Mouse (Mus musculus): Measurements from ENCODE around the gene Psmc6.

Gene Psmc6

GRCm38 (mm10) chr14:45350931-45351859 lies 21.6 kb downstream of the Psmc6 start, which contains the start of gene Styx:
Gene Styx (plus strand): TSS chr14:45351093.
- peak; percentile 94 for DNase-seq (ENCODE audit: low read depth)

- no peak for DNase-seq (ENCODE audit: low read depth)
Measured at GRCm38 (mm10) chr14:45364211-45365195, 34.9 kb downstream of the Psmc6 start.

DNA sequence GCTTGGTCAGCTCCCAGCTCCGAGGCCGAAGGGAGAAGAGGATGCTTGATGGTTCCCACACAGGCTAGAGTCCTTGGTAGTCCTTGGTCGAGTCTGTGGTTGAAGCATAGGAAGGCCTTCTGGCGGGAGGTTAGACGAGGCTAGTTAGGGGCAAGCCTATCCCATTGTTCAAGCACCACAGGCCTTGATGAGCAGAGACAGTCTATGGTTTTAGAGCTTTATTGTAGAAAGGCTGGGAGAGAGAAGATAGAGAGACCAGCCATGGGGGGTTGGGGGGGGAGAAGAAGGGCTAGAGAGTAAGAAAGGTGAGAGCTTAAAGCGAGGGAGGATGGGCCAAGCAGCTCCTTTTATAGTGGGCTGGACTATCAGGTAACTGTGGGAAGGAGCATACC lies 35.6 kb downstream of the Psmc6 start:
- DNase-seq (ENCODE audit: low read depth) = no peak

GRCm38 (mm10) chr14:45378771-45379170 lies 49.2 kb downstream of the Psmc6 start:
- no peak for DNase-seq (ENCODE audit: low read depth)

GRCm38 (mm10) chr14:45380756-45381155 lies 51.2 kb downstream of the Psmc6 start:
- DNase-seq (ENCODE audit: low read depth) = no peak

- DNase-seq (ENCODE audit: low read depth) = peak; percentile 26
Measured at GRCm38 (mm10) chr14:45382912-45383311, 53.3 kb downstream of the Psmc6 start.

- no peak for DNase-seq (ENCODE audit: low read depth)
Measured at GRCm38 (mm10) chr14:45385596-45385995, 56.0 kb downstream of the Psmc6 start.

DNA sequence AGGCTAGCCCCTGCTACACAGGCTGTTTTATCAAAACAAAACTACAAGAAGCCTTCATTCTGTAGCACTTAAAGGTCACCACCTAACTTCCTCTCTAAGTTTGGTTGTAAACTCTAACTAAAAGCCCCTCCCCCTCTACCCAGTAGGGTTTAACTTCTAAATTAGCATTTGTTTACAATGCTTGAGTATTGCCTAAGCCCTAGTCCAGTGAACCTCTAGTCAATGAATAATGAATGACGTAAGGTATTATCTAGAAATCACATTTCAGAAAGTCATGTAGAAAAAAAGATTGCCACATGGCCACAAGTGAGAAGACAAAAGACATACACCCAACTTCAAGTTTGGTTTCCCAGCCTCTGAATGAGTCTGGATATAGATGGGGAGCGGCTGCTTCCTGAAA lies 57.9 kb downstream of the Psmc6 start:
- peak; percentile 43 for DNase-seq (ENCODE audit: low read depth)

GRCm38 (mm10) chr14:45388345-45389181 lies 59.0 kb downstream of the Psmc6 start:
- peak; percentile 79 for DNase-seq (ENCODE audit: low read depth)

- DNase-seq (ENCODE audit: low read depth) = no peak
Measured at GRCm38 (mm10) chr14:45389194-45389593, 59.6 kb downstream of the Psmc6 start.

Data from naive thymus-derived CD4-positive, alpha-beta T cell, adult 2 months (primary cell).